Mouse (Mus musculus) cortical plate, adult 2 months (tissue): ENCODE measurements around the gene Nsun7.

Source experiments
- CTCF ChIP-seq: fragments of 200-500 bp; IDR thresholded peaks from 2 replicates; pipeline ENCODE4 v1.5.1; 2011; ENCODE audit warnings: mild to moderate bottlenecking, control low read depth, low read length; ENCODE audit not compliant: insufficient read depth; ENCODE audit errors: extremely low read depth
- POLR2A ChIP-seq: fragments of 200-500 bp; IDR thresholded peaks from 2 replicates; pipeline ENCODE4 v1.6.1; 2011; ENCODE audit warnings: mild to moderate bottlenecking, low read length, control low read depth; ENCODE audit not compliant: insufficient read depth; ENCODE audit errors: extremely low read depth

GRCm38 (mm10) chr5:66262475-66262874 lies 2.8 kb downstream of the Nsun7 start:
- TF ChIP-seq CTCF (no peak), POLR2A (no peak)
